Mouse (Mus musculus): ENCODE measurements around the gene Lrp6. TPM values are rescaled to one million over a fixed set of nuclear protein-coding genes. Genes with fewer than 3 reads are reported as not detected.

Gene Lrp6
- polyA plus RNA-seq, 1 experiment, result 39.6 TPM

DNA sequence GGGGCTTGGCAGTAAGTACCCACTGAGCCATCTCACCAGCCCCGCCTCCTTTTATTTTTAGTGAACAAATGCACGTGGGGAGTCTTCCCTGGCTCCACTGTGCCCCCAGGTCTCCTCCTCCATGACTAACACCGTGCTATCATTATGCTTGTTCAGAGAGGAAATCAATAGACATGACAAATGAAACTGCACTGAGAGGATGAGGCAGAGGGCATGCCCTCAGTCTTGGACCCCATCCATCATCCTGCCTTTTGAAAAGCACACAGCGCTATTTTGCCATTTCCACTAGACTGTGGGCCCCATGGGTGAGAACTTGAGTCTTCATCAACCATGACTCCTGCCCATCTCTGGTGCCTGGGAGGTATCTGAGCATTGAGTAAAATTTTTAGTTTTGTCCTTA lies 135.2 kb downstream of the Lrp6 start:
- Histone ChIP-seq H3K27ac (ENCODE audit: insufficient read depth, low read depth, low read length) (no peak overlapping the region), H3K36me3 (ENCODE audit: control insufficient read depth, insufficient read depth, low read length) (no peaks in the 10 kb centered on the region), H3K27me3 (replicated peaks; ENCODE audit: control insufficient read depth, insufficient read depth, low read length) (no peaks in the 10 kb centered on the region), H3K4me3 (ENCODE audit: insufficient read depth, low read depth, low read length) (no peak overlapping the region), H3K4me1 (ENCODE audit: control insufficient read depth, insufficient read depth, low read length) (no peaks in the 10 kb centered on the region)
- peak; percentile 27 for DNase-seq
- WGBS, result 63% methylated on average over 4 of the region's 4 CpGs
- TF ChIP-seq CTCF (conservative IDR thresholded peaks at IDR 0.05; ENCODE audit: insufficient read depth, insufficient read length, low read depth, low read length), result no peak
- TF ChIP-seq POLR2A (IDR thresholded peaks at IDR 0.05; ENCODE audit: low read depth, low read length), result no peak

DNA sequence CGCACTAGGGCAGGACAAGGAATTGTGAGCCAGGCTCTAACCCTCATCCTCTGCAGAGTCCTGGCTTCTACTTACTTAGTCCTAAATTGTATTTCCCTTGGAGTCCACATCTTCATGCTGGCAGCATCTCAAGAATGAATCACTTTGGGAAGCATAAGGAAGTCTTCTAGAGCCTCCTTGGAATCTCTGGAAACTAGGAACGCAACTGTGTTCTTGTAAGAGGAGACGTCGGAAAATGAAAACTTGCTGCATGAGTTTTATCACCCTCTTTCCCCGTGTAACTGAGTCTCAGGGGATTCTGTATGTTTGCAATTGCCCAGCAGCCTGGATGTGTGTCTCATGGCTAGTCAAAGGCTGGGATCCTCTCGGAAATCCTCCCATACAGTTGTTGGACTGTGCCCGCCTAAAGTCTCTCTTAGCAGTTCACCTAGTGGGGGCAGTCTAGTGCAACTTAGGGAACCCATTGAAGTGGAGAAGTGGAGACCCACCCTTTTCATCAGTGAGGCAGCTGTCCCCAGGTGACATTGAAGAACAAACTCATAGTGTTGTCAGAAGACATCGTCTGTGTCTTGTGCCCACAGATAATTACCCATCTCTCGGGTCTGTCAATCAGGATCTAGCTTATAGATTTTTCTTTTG lies 136.5 kb downstream of the Lrp6 start:
- no peak for TF ChIP-seq CTCF (conservative IDR thresholded peaks at IDR 0.05; ENCODE audit: insufficient read depth, insufficient read length, low read depth, low read length)
- peak; percentile 26 for DNase-seq
- WGBS, result 72% methylated on average over 9 of the region's 9 CpGs

DNA sequence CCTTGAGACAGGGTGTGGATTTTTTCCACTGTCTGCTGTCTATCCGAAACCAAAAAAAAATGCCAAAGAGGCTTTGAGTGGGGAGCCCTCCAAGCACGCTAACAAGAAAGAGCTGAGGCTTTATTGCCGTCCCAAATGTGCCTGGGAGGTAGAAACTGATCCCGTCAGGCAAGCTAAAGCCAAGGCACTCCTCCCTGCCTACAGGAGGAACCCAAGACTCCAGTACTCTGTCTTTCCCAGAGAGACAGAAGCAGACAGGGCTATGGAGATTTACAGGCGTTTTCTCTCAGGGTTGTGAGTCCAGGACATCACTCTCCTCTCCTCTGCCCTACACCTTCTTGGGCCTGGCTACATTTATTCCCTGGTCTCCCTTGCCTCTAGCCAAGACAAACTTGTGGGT lies 138.3 kb downstream of the Lrp6 start:
- DNase-seq, result no peak
- WGBS, result 82% methylated on average over 5 of the region's 5 CpGs

More for the DNA sequence above, 136.5 kb downstream of the Lrp6 start:
- Histone ChIP-seq H3K4me3 (ENCODE audit: insufficient read depth, low read depth, low read length) (no peak overlapping the region), H3K36me3 (ENCODE audit: control insufficient read depth, insufficient read depth, low read length) (no peaks in the 10 kb centered on the region), H3K4me1 (ENCODE audit: control insufficient read depth, insufficient read depth, low read length) (no peaks in the 10 kb centered on the region), H3K27me3 (replicated peaks; ENCODE audit: control insufficient read depth, insufficient read depth, low read length) (no peaks in the 10 kb centered on the region), H3K27ac (ENCODE audit: insufficient read depth, low read depth, low read length) (no peak overlapping the region)

DNA sequence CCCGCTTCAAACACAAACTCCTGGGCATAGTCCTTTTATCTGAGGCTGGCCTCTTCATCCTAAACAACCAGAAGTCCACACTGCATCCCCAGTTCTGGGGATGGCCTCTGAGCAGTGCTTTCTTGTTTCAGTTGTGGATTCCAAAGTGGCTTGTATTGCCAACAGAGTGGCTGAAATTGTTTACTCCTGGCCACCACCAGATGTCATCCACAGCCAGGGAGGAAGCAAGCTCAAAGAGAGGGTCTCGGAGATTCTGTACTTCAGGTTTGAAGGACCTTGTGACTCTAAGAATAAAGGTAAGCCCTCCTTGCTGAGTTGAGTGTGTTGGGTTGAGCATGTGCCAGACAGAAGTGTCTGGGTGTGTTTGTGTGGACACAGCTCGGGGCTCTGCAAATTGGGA lies 139.6 kb downstream of the Lrp6 start:
- 93% methylated on average over 3 of the region's 3 CpGs for WGBS
- Histone ChIP-seq H3K36me3 (ENCODE audit: control insufficient read depth, insufficient read depth, low read length) (no peaks in the 10 kb centered on the region), H3K27me3 (replicated peaks; ENCODE audit: control insufficient read depth, insufficient read depth, low read length) (no peaks in the 10 kb centered on the region), H3K4me3 (ENCODE audit: insufficient read depth, low read depth, low read length) (no peak overlapping the region), H3K27ac (ENCODE audit: insufficient read depth, low read depth, low read length) (no peak overlapping the region), H3K4me1 (ENCODE audit: control insufficient read depth, insufficient read depth, low read length) (no peaks in the 10 kb centered on the region)
- TF ChIP-seq CTCF (conservative IDR thresholded peaks at IDR 0.05; ENCODE audit: insufficient read depth, insufficient read length, low read depth, low read length), result peak; percentile 31; the same call in 1 of the 2 replicates
- TF ChIP-seq POLR2A (IDR thresholded peaks at IDR 0.05; ENCODE audit: low read depth, low read length), result no peak
- DNase-seq, result no peak

More for the DNA sequence above, 138.3 kb downstream of the Lrp6 start:
- Histone ChIP-seq H3K4me3 (ENCODE audit: insufficient read depth, low read depth, low read length) (no peak overlapping the region), H3K27me3 (replicated peaks; ENCODE audit: control insufficient read depth, insufficient read depth, low read length) (no peaks in the 10 kb centered on the region), H3K4me1 (ENCODE audit: control insufficient read depth, insufficient read depth, low read length) (no peaks in the 10 kb centered on the region), H3K36me3 (ENCODE audit: control insufficient read depth, insufficient read depth, low read length) (no peaks in the 10 kb centered on the region), H3K27ac (ENCODE audit: insufficient read depth, low read depth, low read length) (no peak overlapping the region)
- no peak for TF ChIP-seq CTCF (conservative IDR thresholded peaks at IDR 0.05; ENCODE audit: insufficient read depth, insufficient read length, low read depth, low read length)
- TF ChIP-seq POLR2A (IDR thresholded peaks at IDR 0.05; ENCODE audit: low read depth, low read length), result no peak

DNA sequence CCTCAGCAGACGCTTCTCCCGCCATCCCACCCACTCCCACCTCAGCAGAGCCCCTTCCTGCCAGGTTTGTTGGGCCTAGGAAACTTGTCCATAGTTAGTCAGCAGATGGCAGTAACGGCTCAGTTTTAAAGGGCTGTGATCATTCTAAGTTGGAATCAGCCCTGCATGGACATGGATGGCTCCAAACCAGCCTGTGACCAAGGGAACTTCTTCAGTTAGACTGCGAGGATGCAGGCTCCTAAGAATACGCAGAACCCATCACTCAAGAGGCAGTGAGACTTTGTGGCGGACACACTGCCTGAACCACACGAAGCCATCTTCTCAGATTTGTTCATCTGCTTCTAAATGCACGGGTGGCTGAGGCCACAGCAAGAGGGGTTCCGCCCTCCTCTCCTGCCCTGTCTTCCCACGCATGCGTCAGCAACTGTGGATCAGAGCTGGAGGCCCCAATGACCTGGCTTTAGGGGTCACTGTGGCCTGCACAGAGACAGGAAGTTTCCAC lies 141.5 kb downstream of the Lrp6 start:
- TF ChIP-seq POLR2A (IDR thresholded peaks at IDR 0.05; ENCODE audit: low read depth, low read length), result no peak
- TF ChIP-seq CTCF (conservative IDR thresholded peaks at IDR 0.05; ENCODE audit: insufficient read depth, insufficient read length, low read depth, low read length), result peak; percentile 81
- Histone ChIP-seq H3K36me3 (ENCODE audit: control insufficient read depth, insufficient read depth, low read length) (no peaks in the 10 kb centered on the region), H3K4me3 (ENCODE audit: insufficient read depth, low read depth, low read length) (peak overlapping the region; percentile 15; the same call in 1 of the 2 replicates), H3K27me3 (replicated peaks; ENCODE audit: control insufficient read depth, insufficient read depth, low read length) (no peaks in the 10 kb centered on the region), H3K4me1 (ENCODE audit: control insufficient read depth, insufficient read depth, low read length) (no peaks in the 10 kb centered on the region), H3K27ac (ENCODE audit: insufficient read depth, low read depth, low read length) (0 out of 2 replicates have a peak overlapping the region, but pooled peaks have one; percentile 5)
- WGBS, result 19% methylated on average over 11 of the region's 11 CpGs
- peak; percentile 84 for DNase-seq

DNA sequence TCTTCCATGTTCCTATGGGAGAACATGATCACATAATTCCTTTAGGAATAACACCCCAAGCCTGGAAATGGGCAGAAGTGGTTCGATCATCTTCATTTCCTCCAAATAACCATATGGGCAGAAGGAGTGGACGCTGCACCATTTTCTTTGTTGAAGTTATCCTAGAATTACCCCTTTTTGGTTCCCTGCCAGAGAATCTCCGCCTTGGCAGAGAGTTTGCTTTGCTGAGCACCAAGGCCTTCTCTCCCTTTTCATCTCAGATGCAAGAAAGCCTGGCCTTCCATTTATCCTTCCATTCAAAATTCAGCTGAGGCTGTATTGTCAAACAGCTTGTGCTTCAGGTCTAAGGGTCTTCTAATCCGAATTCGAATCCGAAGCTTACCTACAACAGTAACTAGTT lies 144.8 kb downstream of the Lrp6 start:
- TF ChIP-seq CTCF (conservative IDR thresholded peaks at IDR 0.05; ENCODE audit: insufficient read depth, insufficient read length, low read depth, low read length), result no peak
- TF ChIP-seq POLR2A (IDR thresholded peaks at IDR 0.05; ENCODE audit: low read depth, low read length), result no peak
- DNase-seq, result no peak
- H3K4me1 ChIP-seq (ENCODE audit: control insufficient read depth, insufficient read depth, low read length), result no peaks in the 10 kb centered on the region
- no peak overlapping the region for H3K4me3 ChIP-seq (ENCODE audit: insufficient read depth, low read depth, low read length)
- WGBS, result 89% methylated on average over 6 of the region's 6 CpGs
- no peaks in the 10 kb centered on the region for H3K27me3 ChIP-seq (replicated peaks; ENCODE audit: control insufficient read depth, insufficient read depth, low read length)
- H3K27ac ChIP-seq (ENCODE audit: insufficient read depth, low read depth, low read length), result no peak overlapping the region
- H3K36me3 ChIP-seq (ENCODE audit: control insufficient read depth, insufficient read depth, low read length), result no peaks in the 10 kb centered on the region

DNA sequence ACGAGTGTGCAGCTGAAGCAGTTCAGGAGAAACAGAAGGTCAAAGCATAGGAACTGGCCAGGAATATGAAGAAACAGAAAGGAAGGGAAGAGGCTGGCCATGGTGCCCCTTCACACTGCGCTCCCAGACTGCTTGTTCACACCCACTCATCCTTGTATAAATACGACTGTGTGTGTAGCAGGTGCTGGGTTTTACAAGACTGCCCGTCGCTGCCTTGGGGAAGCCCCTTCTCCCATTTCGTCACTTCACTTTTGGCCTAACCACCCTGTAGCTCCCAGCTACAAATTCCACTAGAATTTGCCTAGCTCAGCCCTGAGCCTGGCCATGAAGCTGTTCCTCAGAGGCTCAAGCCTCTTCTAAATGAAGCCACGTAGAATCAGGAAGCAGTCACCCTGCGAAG lies 146.4 kb downstream of the Lrp6 start:
- Histone ChIP-seq H3K4me1 (ENCODE audit: control insufficient read depth, insufficient read depth, low read length) (no peaks in the 10 kb centered on the region), H3K4me3 (ENCODE audit: insufficient read depth, low read depth, low read length) (no peak overlapping the region), H3K27me3 (replicated peaks; ENCODE audit: control insufficient read depth, insufficient read depth, low read length) (no peaks in the 10 kb centered on the region), H3K36me3 (ENCODE audit: control insufficient read depth, insufficient read depth, low read length) (no peaks in the 10 kb centered on the region), H3K27ac (ENCODE audit: insufficient read depth, low read depth, low read length) (no peak overlapping the region)
- TF ChIP-seq POLR2A (IDR thresholded peaks at IDR 0.05; ENCODE audit: low read depth, low read length) (no peak), CTCF (conservative IDR thresholded peaks at IDR 0.05; ENCODE audit: insufficient read depth, insufficient read length, low read depth, low read length) (no peak)
- DNase-seq, result no peak
- WGBS, result 72% methylated on average over 8 of the region's 8 CpGs

All from kidney, adult 2 months (tissue).